Mouse (Mus musculus) testis, postnatal 10 days (tissue): ENCODE measurements at regions not wholly inside any gene's neighbourhood (a gene's known extent, or its start where the extent isn't known, plus 50 kb on each side); places are given as distances from the start of the nearest gene placed in this dataset.
"Not testable (repeated sequence)": the region's sequence is repeated elsewhere in the genome, so short reads cannot be mapped to it uniquely, and the experiment has no call there.

Experiments used
- DNase-seq: peaks from one replicate; pipeline ENCODE4 v3.0.0; 2021; ENCODE audit warnings: low spot score

DNA sequence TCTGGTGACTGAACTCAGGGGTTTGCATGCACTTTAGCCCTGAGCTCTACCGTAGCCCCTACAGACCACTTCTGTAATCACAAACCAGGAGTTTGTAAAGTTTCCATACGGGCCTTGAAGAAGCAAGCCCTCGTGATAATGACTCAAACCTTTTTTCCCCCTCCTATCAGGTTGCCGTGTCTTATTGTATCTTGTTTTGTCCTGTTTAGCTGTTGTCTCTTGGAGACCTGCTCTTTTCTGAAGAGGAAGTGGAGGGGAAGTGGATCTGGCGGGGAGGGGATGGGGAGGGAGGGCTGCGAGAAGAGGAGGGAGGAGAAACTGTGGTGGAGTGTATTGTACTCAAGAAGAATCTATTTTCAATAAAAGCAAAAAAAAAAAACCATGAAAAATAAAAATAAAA, 87.0 kb downstream of the Fam43a start:
- DNase-seq: no peak

GRCm38 (mm10) chr16:30687225-30687624, 87.7 kb downstream of the Fam43a start:
- no peak for DNase-seq

DNA sequence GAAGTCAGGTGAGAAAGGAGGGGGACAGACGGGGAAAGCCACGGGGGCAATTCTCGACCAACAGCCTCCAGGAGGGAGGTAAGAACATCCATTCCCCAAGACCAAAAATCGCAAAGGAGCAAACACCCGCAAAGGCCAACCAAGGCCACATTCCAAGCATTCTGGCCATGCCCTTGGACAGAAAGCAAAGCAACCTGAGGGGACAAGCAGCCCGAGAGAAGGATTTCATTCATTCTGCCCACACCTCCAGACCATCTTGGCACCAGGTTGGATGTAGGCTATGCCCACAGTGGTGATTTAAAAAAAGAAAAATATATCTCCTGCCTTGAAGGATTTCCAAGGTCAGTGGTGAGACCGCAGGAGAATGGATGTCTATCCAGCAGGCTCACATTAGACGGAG, 88.2 kb downstream of the Fam43a start:
- no peak for DNase-seq

- no peak for DNase-seq
Observed at GRCm38 (mm10) chr16:30690531-30690930, 91.0 kb downstream of the Fam43a start.

DNA sequence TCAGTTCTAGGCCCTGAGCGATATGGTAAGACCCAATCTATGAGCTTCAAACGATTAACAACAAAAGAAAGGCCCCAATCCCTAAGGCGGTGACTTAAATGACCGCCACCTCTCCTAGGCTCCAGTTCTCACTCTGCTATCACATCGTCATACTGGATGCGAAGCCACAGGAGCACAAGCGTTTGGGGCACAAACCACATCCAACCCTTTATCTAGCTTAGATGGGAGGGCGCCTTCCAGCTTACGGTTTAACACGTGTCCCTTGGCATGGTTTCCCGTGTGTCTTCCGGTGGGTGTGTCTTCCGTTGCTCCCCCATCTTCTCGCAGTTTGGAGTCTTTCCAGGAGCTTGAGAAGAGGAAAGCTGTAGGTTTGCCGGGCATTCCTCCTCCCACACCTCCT, 92.4 kb downstream of the Fam43a start:
- DNase-seq: no peak

DNA sequence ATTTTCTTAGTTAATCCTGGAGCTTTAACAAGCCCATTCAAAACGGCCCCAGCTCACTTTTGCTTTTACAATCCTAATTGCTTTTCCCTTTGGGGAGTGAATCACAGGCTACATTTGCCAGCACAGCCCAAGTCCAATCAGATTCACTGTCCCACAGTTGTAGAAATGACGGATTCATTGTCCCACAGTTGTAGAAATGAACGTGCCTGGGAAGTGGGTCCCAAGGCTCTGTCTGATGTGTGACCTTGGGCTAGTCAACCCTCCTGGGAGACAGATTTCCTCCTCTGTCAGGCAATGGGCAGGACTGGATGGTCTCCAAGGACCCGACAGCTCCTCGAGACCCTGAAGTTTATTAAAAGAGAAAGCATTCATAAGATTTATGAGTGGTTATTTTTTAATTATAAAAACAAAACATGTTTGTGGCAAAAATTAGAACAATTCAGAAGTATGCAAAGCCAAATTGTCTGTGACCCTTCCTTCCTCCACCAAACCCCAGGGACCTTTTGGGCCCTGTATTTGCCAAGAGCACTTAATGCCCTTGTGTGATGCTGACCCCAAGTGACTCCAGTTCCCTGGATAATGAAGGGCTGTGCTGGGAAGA, 93.1 kb downstream of the Fam43a start:
- no peak for DNase-seq

- no peak for DNase-seq
Observed at GRCm38 (mm10) chr16:30693206-30693605, 93.7 kb downstream of the Fam43a start.

DNA sequence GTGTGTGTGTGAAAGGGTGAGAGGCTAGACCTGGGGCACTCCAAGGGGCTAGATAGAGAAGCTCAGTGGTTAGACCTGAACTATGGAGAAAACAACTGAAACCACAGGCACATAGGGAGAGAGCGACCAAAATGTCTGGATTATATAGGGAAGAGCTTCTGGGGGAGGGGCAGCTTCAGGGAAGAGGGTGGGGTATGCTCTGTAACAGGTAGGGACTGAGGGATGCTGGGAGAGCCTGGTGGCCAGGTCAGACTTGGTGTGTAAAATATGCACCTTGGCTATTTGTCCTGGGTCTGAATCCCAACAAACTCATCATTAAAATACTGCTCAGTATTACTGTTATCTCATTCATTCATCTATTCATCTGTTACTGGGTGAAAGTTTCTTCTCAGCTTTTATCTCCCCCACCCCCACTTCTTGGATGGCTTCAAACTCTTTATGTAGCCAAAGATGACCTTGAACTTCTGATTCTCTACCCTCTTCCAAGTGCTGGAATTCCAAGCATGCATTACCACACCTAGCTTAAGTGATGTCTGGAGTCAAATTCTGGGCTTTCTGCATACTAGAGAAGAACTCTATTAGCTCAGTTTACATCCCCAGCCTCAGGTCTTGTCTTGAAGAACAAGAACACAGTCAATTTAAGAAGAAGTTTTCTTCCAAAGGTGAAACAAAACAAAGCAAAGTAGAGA, 94.5 kb downstream of the Fam43a start:
- no peak for DNase-seq

DNA sequence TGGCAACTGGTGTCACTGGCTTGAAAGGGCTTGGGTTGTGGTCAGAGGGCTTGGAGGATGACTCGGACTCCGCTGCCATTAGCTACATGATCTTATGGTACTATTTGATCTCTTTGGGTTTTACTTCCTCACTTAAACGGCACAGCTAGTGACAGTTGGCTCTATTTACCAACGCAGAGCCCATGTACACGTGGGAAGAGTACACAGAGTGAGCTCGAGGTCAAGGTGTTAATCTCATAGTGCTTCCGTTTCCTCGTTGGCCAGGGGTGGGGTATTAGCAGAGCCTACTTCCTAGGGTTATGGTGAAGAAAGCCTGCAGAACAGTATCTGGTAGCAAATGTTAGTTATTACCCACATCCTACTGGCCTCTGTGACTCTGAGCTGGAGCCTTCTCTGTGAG, 96.2 kb downstream of the Fam43a start:
- DNase-seq: no peak

DNA sequence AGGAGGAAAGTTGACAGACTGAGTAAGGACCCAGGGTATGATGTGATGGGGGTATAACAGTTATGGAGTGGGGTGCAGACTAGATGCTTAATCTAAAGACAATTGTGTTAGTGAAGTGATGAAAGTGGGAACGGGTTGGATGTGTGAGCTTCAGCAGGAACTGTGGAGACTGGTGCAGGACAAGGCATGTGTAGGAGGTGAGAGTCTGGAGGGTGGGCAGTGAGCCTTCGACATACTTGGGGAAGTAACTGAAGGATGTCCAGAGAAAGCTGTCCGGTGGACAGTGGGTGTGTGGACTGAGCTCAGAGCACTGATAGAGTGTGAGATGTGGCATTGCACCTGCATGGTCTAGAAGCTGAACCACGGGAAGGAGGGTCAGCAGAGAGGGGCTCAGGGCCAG, 97.7 kb downstream of the Fam43a start:
- no peak for DNase-seq

DNA sequence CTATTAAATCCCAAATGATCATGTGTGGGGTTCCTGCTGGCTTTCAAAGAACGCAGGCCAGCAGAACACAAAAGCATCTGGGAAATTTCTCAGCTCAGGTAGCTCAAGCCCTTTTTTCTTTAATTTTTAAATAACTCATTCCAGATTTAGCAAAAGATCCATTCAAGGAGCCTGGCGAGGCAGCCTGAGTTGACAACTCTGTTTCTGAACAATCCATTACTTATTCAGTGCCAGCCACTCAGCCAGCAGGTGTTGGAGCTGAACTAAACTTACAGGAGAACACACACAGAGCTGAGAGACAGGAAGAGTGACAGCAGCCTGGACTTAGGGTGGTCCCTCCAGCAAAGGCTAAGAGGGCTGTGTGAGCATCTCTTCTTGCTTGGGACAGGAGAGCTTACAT, 98.3 kb downstream of the Fam43a start:
- DNase-seq: no peak

GRCm38 (mm10) chr16:30703831-30704230, 104.3 kb downstream of the Fam43a start:
- no peak for DNase-seq

DNA sequence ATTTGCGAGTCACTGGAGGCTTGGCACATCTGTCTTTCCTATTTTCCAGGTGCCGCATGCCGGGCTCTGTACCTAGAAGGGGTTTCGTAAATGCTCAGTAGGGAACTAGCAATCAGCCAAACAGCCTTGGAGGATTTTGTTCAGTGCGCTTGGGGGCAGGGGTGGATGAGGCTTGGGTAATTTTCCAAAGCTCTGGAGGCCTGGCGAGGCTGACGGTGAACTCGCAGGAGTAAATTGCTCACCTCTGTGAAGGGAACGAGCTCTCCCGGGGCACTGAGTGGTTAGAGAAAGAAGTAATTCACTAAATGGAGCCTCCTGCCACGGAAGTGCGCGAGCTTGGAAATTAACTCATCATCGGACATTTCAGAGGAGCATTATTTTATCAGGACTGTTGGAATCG, 110.0 kb downstream of the Fam43a start:
- DNase-seq: no peak

- DNase-seq: no peak
Observed at GRCm38 (mm10) chr16:30709975-30710374, 110.5 kb downstream of the Fam43a start.

DNA sequence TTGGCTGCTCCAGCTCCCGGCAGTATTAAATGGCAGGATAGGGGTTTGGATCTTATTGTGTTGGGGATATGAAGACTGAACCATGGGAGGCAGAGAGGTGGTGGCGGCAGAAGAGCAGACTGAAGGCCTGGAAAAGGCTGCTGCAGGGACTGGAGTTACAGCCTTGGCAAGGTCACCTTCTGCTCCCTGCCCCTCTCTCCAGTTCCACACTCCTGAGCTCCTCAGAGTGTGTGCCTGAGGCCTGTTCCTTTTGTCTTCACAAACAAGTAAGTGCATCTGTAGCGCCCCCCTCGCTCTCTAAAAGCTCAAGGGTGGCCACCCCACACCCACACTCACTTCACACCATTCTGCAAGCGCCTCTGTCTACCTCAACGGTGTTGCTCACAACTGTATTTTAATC, 113.0 kb downstream of the Fam43a start:
- DNase-seq: no peak

DNA sequence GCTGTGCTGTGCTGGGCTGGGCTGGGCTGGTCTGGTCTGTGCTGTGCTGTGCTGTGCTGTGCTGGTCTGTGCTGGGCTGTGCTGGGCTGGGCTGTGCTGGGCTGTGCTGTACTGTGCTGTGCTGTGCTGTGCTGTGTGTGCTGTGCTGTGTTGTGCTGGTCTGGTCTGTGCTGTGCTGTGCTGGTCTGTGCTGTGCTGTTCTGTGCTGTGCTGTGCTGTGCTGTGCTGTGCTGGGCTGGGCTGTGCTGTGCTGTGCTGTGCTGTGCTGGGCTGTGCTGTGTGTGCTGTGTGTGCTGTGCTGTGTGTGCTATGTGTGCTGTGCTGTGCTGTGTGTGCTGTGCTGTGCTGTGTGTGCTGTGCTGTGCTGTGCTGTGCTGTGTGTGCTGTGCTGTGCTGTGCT, 118.1 kb downstream of the Fam43a start:
- not testable (repeated sequence) for DNase-seq

DNA sequence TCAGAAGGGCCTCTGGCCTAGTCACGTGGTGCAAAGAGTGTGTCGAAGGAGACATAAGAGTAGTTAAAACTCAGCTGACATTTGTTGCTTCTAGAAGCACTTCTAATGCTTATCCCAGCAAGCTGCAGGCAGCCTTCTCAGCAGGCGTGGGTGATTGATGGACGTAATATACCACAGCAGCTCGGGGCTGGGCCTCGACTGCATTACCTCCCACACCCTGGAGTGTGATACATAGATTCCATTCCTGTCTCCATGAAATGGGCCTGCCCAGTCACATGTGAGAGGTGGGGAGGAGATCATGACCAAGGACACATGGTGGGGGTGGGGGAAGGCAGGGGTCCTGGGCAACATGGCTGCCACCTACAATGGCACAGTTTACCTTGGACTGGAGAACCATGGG, 121.3 kb downstream of the Fam43a start:
- DNase-seq: no peak

DNA sequence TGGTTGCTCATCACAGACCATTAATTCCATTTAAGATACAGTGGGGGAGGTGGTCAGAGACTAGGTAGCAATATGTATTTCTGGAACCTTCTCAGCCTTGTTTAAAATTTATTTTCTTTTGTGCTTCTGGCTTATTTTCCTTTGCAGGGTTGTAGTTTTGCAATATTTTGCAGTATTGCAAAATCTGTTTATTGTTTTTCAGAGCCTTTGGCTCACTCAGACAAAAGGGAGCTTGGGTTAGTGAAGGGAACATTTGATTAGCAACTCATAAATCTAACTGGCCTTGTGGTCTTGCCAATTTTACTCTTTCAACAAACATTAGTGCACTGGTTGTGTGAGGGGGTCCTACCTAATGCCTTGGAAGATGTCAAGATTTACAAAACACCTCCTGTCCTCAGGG, 121.7 kb downstream of the Fam43a start:
- DNase-seq: no peak

DNA sequence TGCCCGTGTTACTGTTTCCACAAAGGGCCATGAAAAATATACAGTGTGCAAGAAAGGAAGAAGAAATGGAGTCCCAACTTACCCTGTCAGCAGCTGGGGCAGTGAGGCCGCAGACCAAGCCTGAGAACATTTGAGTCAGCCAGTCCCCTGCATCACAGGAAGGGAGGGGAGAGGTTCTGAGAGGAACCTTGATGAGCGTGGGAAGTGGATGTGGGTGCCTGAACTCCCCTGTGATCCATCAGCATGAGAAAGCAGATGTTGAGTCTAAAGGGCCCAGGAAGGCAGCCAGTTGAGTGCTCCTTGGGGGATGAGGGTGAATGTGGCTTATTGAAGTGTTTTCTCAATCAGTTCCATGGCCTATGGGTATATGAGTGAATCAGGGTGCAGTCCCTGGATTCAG, 122.8 kb downstream of the Fam43a start:
- no peak for DNase-seq

- DNase-seq: no peak
Observed at GRCm38 (mm10) chr16:30724591-30724990, 125.1 kb downstream of the Fam43a start.

DNA sequence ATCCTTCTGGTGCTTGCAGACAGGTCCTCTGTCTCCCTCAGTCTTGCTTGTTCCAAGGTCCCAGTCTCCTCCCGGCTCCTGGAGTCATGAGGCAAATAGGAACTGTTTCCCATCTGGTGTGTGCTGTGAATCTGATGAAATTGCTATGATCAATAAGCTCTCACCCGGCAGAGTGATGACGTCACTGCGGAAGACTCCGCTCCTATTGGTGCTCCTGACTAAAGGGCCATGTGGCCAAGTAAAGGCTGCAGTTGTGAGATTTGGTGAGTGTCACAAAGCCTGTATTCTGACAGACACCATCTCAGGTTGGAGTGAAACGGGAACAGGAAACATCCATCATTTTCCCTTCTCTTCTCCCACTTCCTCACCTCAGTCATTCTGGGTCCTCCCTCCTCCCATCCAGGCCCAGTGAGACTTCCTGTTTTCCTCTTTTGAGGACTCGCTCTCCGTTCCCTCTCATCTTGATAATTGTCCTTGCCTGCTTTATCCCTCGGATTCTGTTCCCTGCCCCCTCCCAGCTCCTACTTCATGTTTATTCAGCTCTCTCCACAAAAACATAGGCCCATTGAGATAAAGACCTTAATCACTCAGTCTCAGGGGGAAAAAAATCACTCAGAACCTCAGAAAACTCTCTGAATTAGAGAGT, 133.4 kb downstream of the Fam43a start:
- DNase-seq: no peak

GRCm38 (mm10) chr16:30733478-30733877, 134.0 kb downstream of the Fam43a start:
- no peak for DNase-seq

GRCm38 (mm10) chr16:30735360-30735759, 135.8 kb downstream of the Fam43a start:
- DNase-seq: no peak

DNA sequence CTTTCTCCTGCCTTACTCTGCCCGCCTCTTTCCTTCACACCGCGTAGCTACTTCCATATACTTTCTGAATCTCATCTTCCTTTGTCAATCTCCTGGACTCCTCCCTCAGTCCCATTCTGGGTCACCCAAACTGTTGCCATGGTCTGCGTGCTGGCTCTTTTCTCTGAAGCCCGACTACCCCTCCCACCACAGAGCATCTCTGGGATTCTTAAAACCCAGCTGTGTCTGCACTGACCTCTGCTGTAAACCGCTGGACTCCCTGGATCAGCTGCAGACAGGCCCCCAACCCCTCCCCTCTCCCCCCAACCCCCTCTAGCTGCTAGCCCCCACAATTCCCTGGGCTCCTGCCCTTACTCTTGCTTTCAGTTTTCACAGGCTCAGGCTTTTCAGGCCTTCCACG, 136.4 kb downstream of the Fam43a start:
- DNase-seq: no peak
